Mouse (Mus musculus): ENCODE results near the gene Prmt8.

The Prmt8 gene

GRCm38 (mm10) chr6:127739921-127740320 lies 29.4 kb downstream of the Prmt8 start:
- in situ Hi-C loops (cut with MboI, MseI): no loop called here

- in situ Hi-C loops (cut with MboI, MseI): no loop called here
These were observed 33.9 kb downstream of the Prmt8 start for GRCm38 (mm10) chr6:127735130-127735981.

- in situ Hi-C loops (cut with MboI, MseI): no loop called here
These were observed 46.1 kb downstream of the Prmt8 start for GRCm38 (mm10) chr6:127723126-127723525.

- in situ Hi-C loops (cut with MboI, MseI): no loop called here
These were observed 49.4 kb downstream of the Prmt8 start for GRCm38 (mm10) chr6:127719875-127720274.

- in situ Hi-C loops (cut with MboI, MseI): no loop called here
These were observed 51.8 kb downstream of the Prmt8 start for GRCm38 (mm10) chr6:127717239-127718137.

GRCm38 (mm10) chr6:127715428-127715827 lies 53.8 kb downstream of the Prmt8 start:
- in situ Hi-C loops (cut with MboI, MseI): no loop called here

- in situ Hi-C loops (cut with MboI, MseI): no loop called here
These were observed 54.4 kb downstream of the Prmt8 start for GRCm38 (mm10) chr6:127714906-127715305.

- in situ Hi-C loops (cut with MboI, MseI): no loop called here
These were observed 61.0 kb downstream of the Prmt8 start for GRCm38 (mm10) chr6:127708218-127708628.

- in situ Hi-C loops (cut with MboI, MseI): no loop called here
These were observed 68.1 kb downstream of the Prmt8 start for GRCm38 (mm10) chr6:127701036-127701783.

- in situ Hi-C loops (cut with MboI, MseI): no loop called here
These were observed 75.6 kb downstream of the Prmt8 start for GRCm38 (mm10) chr6:127693681-127694080.

GRCm38 (mm10) chr6:127692298-127692697 lies 77.0 kb downstream of the Prmt8 start:
- in situ Hi-C loops (cut with MboI, MseI): no loop called here

GRCm38 (mm10) chr6:127687181-127687860 lies 82.0 kb downstream of the Prmt8 start:
- in situ Hi-C loops (cut with MboI, MseI): no loop called here

GRCm38 (mm10) chr6:127684981-127685380 lies 84.3 kb downstream of the Prmt8 start:
- in situ Hi-C loops (cut with MboI, MseI): no loop called here

GRCm38 (mm10) chr6:127683561-127683960 lies 85.7 kb downstream of the Prmt8 start:
- in situ Hi-C loops (cut with MboI, MseI): no loop called here

GRCm38 (mm10) chr6:127680784-127681183 lies 88.5 kb downstream of the Prmt8 start:
- in situ Hi-C loops (cut with MboI, MseI): no loop called here

- in situ Hi-C loops (cut with MboI, MseI): no loop called here
These were observed 90.3 kb downstream of the Prmt8 start for GRCm38 (mm10) chr6:127678998-127679397.

- in situ Hi-C loops (cut with MboI, MseI): no loop called here
These were observed 91.0 kb downstream of the Prmt8 start for GRCm38 (mm10) chr6:127678320-127678719.

GRCm38 (mm10) chr6:127676866-127677265 lies 92.4 kb downstream of the Prmt8 start:
- in situ Hi-C loops (cut with MboI, MseI): no loop called here

GRCm38 (mm10) chr6:127672071-127672470 lies 97.2 kb downstream of the Prmt8 start:
- in situ Hi-C loops (cut with MboI, MseI): no loop called here

- in situ Hi-C loops (cut with MboI, MseI): no loop called here
These were observed 99.2 kb downstream of the Prmt8 start for GRCm38 (mm10) chr6:127670031-127670430.

- in situ Hi-C loops (cut with MboI, MseI): no loop called here
These were observed 100.0 kb downstream of the Prmt8 start for GRCm38 (mm10) chr6:127669313-127669712.
